In genomic region chr2:119336002-119336401, GRCm38 (mm10) we compare ENCODE assay signal across 12 mouse cellular contexts. TPM values are rescaled to one million over a fixed set of nuclear protein-coding genes. Genes with fewer than 3 reads are reported as not detected.
DNase-seq lines count a peak whose midpoint lies in the region; ATAC-seq lines count a peak whose summit lies in the region.
"Had no signal": no experiment of that assay in that cellular context is flagged by ENCODE, and none has a peak within 500 bp of the region (broad histone marks: within the 10 kb centered on the region; RNA-seq: fewer than 3 reads in every experiment).

No protein-coding gene starts in this region.

- no peaks in the 10 kb centered on the region for H3K79me2 ChIP-seq in macrophage (ENCODE audit: inconsistent target)

- H3K4me3 ChIP-seq in heart, embryonic 11.5 days (ENCODE audit: low read depth, low read length): no peak overlapping the region
- no peak overlapping the region for H3K4me3 ChIP-seq in kidney, embryonic 15.5 days (replicated peaks)
- no peak overlapping the region for H3K4me3 ChIP-seq in neural tube, embryonic 13.5 days
- no peak overlapping the region for H3K4me3 ChIP-seq in macrophage (ENCODE audit: inconsistent target)
- no peak overlapping the region for H3K4me3 ChIP-seq in forebrain, embryonic 13.5 days
- H3K4me3 ChIP-seq: limb, embryonic 10.5 days; midbrain, embryonic 15.5 days had no signal

- H3K4me2 ChIP-seq in heart, embryonic 11.5 days: peak overlapping the region; percentile 24; the same call in 1 of the 2 replicates
- H3K4me2 ChIP-seq in kidney, embryonic 15.5 days: no peak overlapping the region
- H3K4me2 ChIP-seq in neural tube, embryonic 13.5 days: no peak overlapping the region
- H3K4me2 ChIP-seq in forebrain, embryonic 13.5 days: no peak overlapping the region
- H3K4me2 ChIP-seq: midbrain, embryonic 15.5 days had no signal

- peaks cover 6% of the 10 kb centered on the region for H3K4me1 ChIP-seq in heart, embryonic 11.5 days (ENCODE audit: control insufficient read depth, insufficient read depth, low read length)
- peaks cover 15% of the 10 kb centered on the region for H3K4me1 ChIP-seq in kidney, embryonic 15.5 days
- peaks cover 10% of the 10 kb centered on the region for H3K4me1 ChIP-seq in neural tube, embryonic 13.5 days (replicated peaks)
- H3K4me1 ChIP-seq in forebrain, embryonic 13.5 days: peaks cover 5% of the 10 kb centered on the region

- ATAC-seq in heart, embryonic 11.5 days (replicated peaks; ENCODE audit: insufficient number of reproducible peaks, low FRiP score, low TSS enrichment): no peak
- ATAC-seq in kidney, embryonic 15.5 days (replicated peaks; ENCODE audit: low FRiP score): no peak
- ATAC-seq in neural tube, embryonic 13.5 days (ENCODE audit: low read depth): no peak
- no peak for ATAC-seq in forebrain, embryonic 13.5 days
- ATAC-seq: midbrain, embryonic 15.5 days had no signal

- intact Hi-C loops in heart, postnatal 10 days (cut with DNase I): no loop called here

- no peak for DNase-seq in heart, postnatal 10 days
- no peak for DNase-seq in kidney, postnatal 36 days
- no peak for DNase-seq in neural tube, embryonic 10.5 days (ENCODE audit: extremely low spot score, low spot score)
- DNase-seq: adrenal gland, adult 2 months had no signal

- no peaks in the 10 kb centered on the region for H3K9me3 ChIP-seq in heart, embryonic 11.5 days (replicated peaks; ENCODE audit: control insufficient read depth, low read length)
- no peaks in the 10 kb centered on the region for H3K9me3 ChIP-seq in kidney, embryonic 15.5 days (replicated peaks)
- no peaks in the 10 kb centered on the region for H3K9me3 ChIP-seq in neural tube, embryonic 13.5 days
- no peaks in the 10 kb centered on the region for H3K9me3 ChIP-seq in forebrain, embryonic 13.5 days (replicated peaks)
- H3K9me3 ChIP-seq: limb, embryonic 10.5 days; midbrain, embryonic 15.5 days had no signal

- peaks cover 19% of the 10 kb centered on the region for H3K27me3 ChIP-seq in heart, embryonic 11.5 days (ENCODE audit: control insufficient read depth, insufficient read depth, low read length)
- peaks cover 16% of the 10 kb centered on the region for H3K27me3 ChIP-seq in kidney, embryonic 15.5 days
- H3K27me3 ChIP-seq in neural tube, embryonic 13.5 days: peaks cover 44% of the 10 kb centered on the region
- peaks cover 53% of the 10 kb centered on the region for H3K27me3 ChIP-seq in forebrain, embryonic 13.5 days

- 59% methylated on average over 2 of the region's 2 CpGs for WGBS in heart, embryonic 11.5 days (ENCODE audit: insufficient replicate concordance)
- 73% methylated on average over 2 of the region's 2 CpGs for WGBS in kidney, embryonic 15.5 days
- 86% methylated on average over 2 of the region's 2 CpGs for WGBS in neural tube, embryonic 13.5 days
- 3% methylated on average over 2 of the region's 2 CpGs for WGBS in macrophage (ENCODE audit: missing documents)
- WGBS in forebrain, embryonic 13.5 days: 79% methylated on average over 2 of the region's 2 CpGs

- no peak overlapping the region for H3K9ac ChIP-seq in heart, embryonic 11.5 days (ENCODE audit: low read depth, low read length)
- H3K9ac ChIP-seq in kidney, embryonic 15.5 days: no peak overlapping the region
- H3K9ac ChIP-seq in neural tube, embryonic 13.5 days: no peak overlapping the region
- H3K9ac ChIP-seq in forebrain, embryonic 13.5 days: no peak overlapping the region
- H3K9ac ChIP-seq: midbrain, embryonic 15.5 days had no signal

- H3K36me3 ChIP-seq in heart, embryonic 11.5 days (ENCODE audit: control insufficient read depth, insufficient read depth, low read length): no peaks in the 10 kb centered on the region
- no peaks in the 10 kb centered on the region for H3K36me3 ChIP-seq in kidney, embryonic 15.5 days
- H3K36me3 ChIP-seq in neural tube, embryonic 13.5 days: no peaks in the 10 kb centered on the region
- H3K36me3 ChIP-seq in macrophage (ENCODE audit: inconsistent target): no peaks in the 10 kb centered on the region
- no peaks in the 10 kb centered on the region for H3K36me3 ChIP-seq in forebrain, embryonic 13.5 days (ENCODE audit: poor library complexity, severe bottlenecking)
- H3K36me3 ChIP-seq: limb, embryonic 10.5 days; midbrain, embryonic 15.5 days had no signal

- H3K27ac ChIP-seq in heart, embryonic 11.5 days (ENCODE audit: low read depth, low read length): peak overlapping the region; percentile 50; the same call in 1 of the 2 replicates
- H3K27ac ChIP-seq in kidney, embryonic 15.5 days: peak overlapping the region; percentile 42; the same call in 1 of the 2 replicates
- peak overlapping the region; percentile 46; the same call in 1 of the 2 replicates for H3K27ac ChIP-seq in neural tube, embryonic 13.5 days (replicated peaks)
- H3K27ac ChIP-seq in macrophage: 0 out of 2 replicates have a peak overlapping the region, but pooled peaks have one; percentile 0
- no peak overlapping the region for H3K27ac ChIP-seq in forebrain, embryonic 13.5 days
- H3K27ac ChIP-seq: limb, embryonic 10.5 days; midbrain, embryonic 15.5 days had no signal

RNA-seq across cellular contexts. Expression of gene Dll4, which starts 10.4 kb away (rescaled TPM):
- polyA plus RNA-seq in heart, embryonic 11.5 days (2014; fragmentation: Nextera tagmentation; extraction: Ambion mirVana): 3.7 and 5.0 TPM in 2 replicates
- total RNA-seq in heart, postnatal 10 days (2021): 10 to 100 TPM; 23.8 to 27.9 TPM
- 9.9 and 10.5 TPM in 2 replicates for polyA plus RNA-seq in kidney, embryonic 15.5 days (2015; fragmentation: Nextera tagmentation; extraction: Ambion mirVana)
- 4.9 and 5.3 TPM in 2 replicates for polyA plus RNA-seq in neural tube, embryonic 13.5 days (2015; fragmentation: Nextera tagmentation; extraction: Ambion mirVana)
- 1 to 10 TPM in 12 of 26 experiments, under 1 TPM in 13, not detected in 1; 0.28 to 3.1 (median 0.96) TPM for total RNA-seq in macrophage (2018; cell fraction: chromatin; rRNA removed)
- under 1 TPM in 17 of 26 experiments, not detected in 9; 0.03 to 0.24 (median 0.07) TPM for total RNA-seq in macrophage (2018; cell fraction: cytosol; rRNA removed)
- 1 to 10 TPM in 4 of 26 experiments, under 1 TPM in 20, not detected in 2; 0.10 to 2.1 (median 0.50) TPM for total RNA-seq in macrophage (2018; cell fraction: nucleus; rRNA removed)
- polyA plus RNA-seq in macrophage (2018): not detected in 3 replicates
- polyA plus RNA-seq in forebrain, embryonic 13.5 days (2015; fragmentation: Nextera tagmentation; extraction: Ambion mirVana): 3.9 and 4.0 TPM in 2 replicates
- polyA plus RNA-seq: C2C12 had no signal

RNA-seq across cellular contexts. Expression of gene Chac1, which starts 15.0 kb away (rescaled TPM):
- 0.35 and 0.74 TPM in 2 replicates for polyA plus RNA-seq in heart, embryonic 11.5 days (2014; fragmentation: Nextera tagmentation; extraction: Ambion mirVana)
- total RNA-seq in heart, postnatal 10 days (2021): 1 to 10 TPM; 3.5 to 7.5 TPM
- polyA plus RNA-seq in kidney, embryonic 15.5 days (2015; fragmentation: Nextera tagmentation; extraction: Ambion mirVana): 0.91 and 0.98 TPM in 2 replicates
- 6.2 TPM in 2 replicates for polyA plus RNA-seq in neural tube, embryonic 13.5 days (2015; fragmentation: Nextera tagmentation; extraction: Ambion mirVana)
- 1 to 10 TPM in 12 of 26 experiments, under 1 TPM in 4, not detected in 10; 0.43 to 8.2 (median 2.6) TPM for total RNA-seq in macrophage (2018; cell fraction: chromatin; rRNA removed)
- total RNA-seq in macrophage (2018; cell fraction: cytosol; rRNA removed): 10 to 100 TPM in 2 of 26 experiments, 1 to 10 TPM in 11, under 1 TPM in 12, not detected in 1; 0.09 to 13.2 (median 1.4) TPM
- total RNA-seq in macrophage (2018; cell fraction: nucleus; rRNA removed): 10 to 100 TPM in 5 of 26 experiments, 1 to 10 TPM in 8, under 1 TPM in 4, not detected in 9; 0.35 to 18.2 (median 4.4) TPM
- polyA plus RNA-seq in macrophage (2018): 0.11 to 0.31 TPM in 2 of 3 replicates, not detected in the other
- 2.3 and 3.4 TPM in 2 replicates for polyA plus RNA-seq in forebrain, embryonic 13.5 days (2015; fragmentation: Nextera tagmentation; extraction: Ambion mirVana)

RNA-seq across cellular contexts. Expression of gene Vps18, which starts 47.5 kb away (rescaled TPM):
- polyA plus RNA-seq in heart, embryonic 11.5 days (2014; fragmentation: Nextera tagmentation; extraction: Ambion mirVana): 6.9 and 8.7 TPM in 2 replicates
- total RNA-seq in heart, postnatal 10 days (2021): 10 to 100 TPM; 13.4 to 13.7 TPM
- polyA plus RNA-seq in kidney, embryonic 15.5 days (2015; fragmentation: Nextera tagmentation; extraction: Ambion mirVana): 17.6 and 19.6 TPM in 2 replicates
- polyA plus RNA-seq in neural tube, embryonic 13.5 days (2015; fragmentation: Nextera tagmentation; extraction: Ambion mirVana): 23.9 and 24.2 TPM in 2 replicates
- 100 to 1,000 TPM in 1 of 26 experiments, 10 to 100 TPM in 25; 26.7 to 107 (median 64.1) TPM for total RNA-seq in macrophage (2018; cell fraction: chromatin; rRNA removed)
- 10 to 100 TPM; 31.6 to 81.3 (median 49.4) TPM for total RNA-seq in macrophage (2018; cell fraction: cytosol; rRNA removed)
- total RNA-seq in macrophage (2018; cell fraction: nucleus; rRNA removed): 100 to 1,000 TPM in 5 of 26 experiments, 10 to 100 TPM in 21; 37.7 to 114 (median 79.0) TPM
- 37.4 to 56.2 TPM (median 46.6 TPM) in 3 replicates for polyA plus RNA-seq in macrophage (2018)
- polyA plus RNA-seq in forebrain, embryonic 13.5 days (2015; fragmentation: Nextera tagmentation; extraction: Ambion mirVana): 21.2 and 23.5 TPM in 2 replicates
